Mouse (Mus musculus): ENCODE measurements around the gene Klhl25.
"Not testable (repeated sequence)": the region's sequence is repeated elsewhere in the genome, so short reads cannot be mapped to it uniquely, and the experiment has no call there.

- not testable (repeated sequence) for TF ChIP-seq POLR2A (IDR thresholded peaks at IDR 0.05; ENCODE audit: extremely low read depth, insufficient read depth, low read length); CTCF (IDR thresholded peaks at IDR 0.05; ENCODE audit: low read depth, low read length)
Observed at GRCm38 (mm10) chr7:75833960-75834359, 14.2 kb upstream of the Klhl25 start.
